Mouse (Mus musculus) kidney, postnatal 0 days (tissue): Measurements from ENCODE around the gene Rac1. TPM values are rescaled to one million over a fixed set of nuclear protein-coding genes. Genes with fewer than 3 reads are reported as not detected.
"Not testable (repeated sequence)": the region's sequence is repeated elsewhere in the genome, so short reads cannot be mapped to it uniquely, and the experiment has no call there.

Source experiments
- ATAC-seq: fragments of 200-750 bp; cut with Nextera tagmentation; replicated peaks from 2 replicates; pipeline ENCODE4 v1.8.0; 2017; ENCODE audit warnings: low read depth, moderate number of reproducible peaks, moderate TSS enrichment, moderate library complexity; ENCODE audit not compliant: low FRiP score
- DNase-seq: peaks from one replicate; pipeline ENCODE4 v3.0.0-alpha.2; 2016; ENCODE audit warnings: low spot score
- H3K27ac ChIP-seq: fragments of 300-500 bp; sonication (generic); 2 replicates; pipeline ENCODE4 v1.5.1; 2014; ENCODE audit warnings: mild to moderate bottlenecking
- H3K27me3 ChIP-seq: fragments of 300-500 bp; sonication (generic); 2 replicates; pipeline ENCODE4 v1.6.1; 2014; ENCODE audit warnings: low read length, mixed read lengths; ENCODE audit not compliant: insufficient read depth
- H3K36me3 ChIP-seq: fragments of 300-500 bp; sonication (generic); 2 replicates; pipeline ENCODE4 v1.6.1; 2014; ENCODE audit warnings: low read length, mixed read lengths; ENCODE audit not compliant: insufficient read depth
- H3K4me1 ChIP-seq: fragments of 300-500 bp; sonication (generic); replicated peaks from 2 replicates; pipeline ENCODE4 v1.6.1; 2014; ENCODE audit warnings: antibody characterized with exemption, low read length, mixed read lengths; ENCODE audit not compliant: insufficient read depth
- H3K4me2 ChIP-seq: fragments of 300-500 bp; sonication (generic); 2 replicates; pipeline ENCODE4 v1.6.1; 2014; ENCODE audit warnings: mild to moderate bottlenecking, low read length, moderate library complexity, mixed read lengths
- H3K4me3 ChIP-seq: fragments of 300-500 bp; sonication (generic); replicated peaks from 2 replicates; pipeline ENCODE4 v1.5.1; 2014; ENCODE audit warnings: low read depth, low read length
- H3K9ac ChIP-seq: fragments of 300-500 bp; sonication (generic); 2 replicates; pipeline ENCODE4 v1.6.1; 2014; ENCODE audit warnings: low read depth, low read length
- H3K9me3 ChIP-seq: fragments of 300-500 bp; sonication (generic); replicated peaks from 2 replicates; pipeline ENCODE4 v1.6.1; 2016; ENCODE audit warnings: low read length, inconsistent platforms, mixed read lengths
- CTCF ChIP-seq: IDR thresholded peaks from 2 replicates; pipeline ENCODE4 v1.5.1; 2016; ENCODE audit warnings: antibody characterized with exemption, low read depth, mild to moderate bottlenecking, moderate library complexity
- WGBS: fragments of 180-500 bp; shearing (Covaris S2); extraction: QIAGEN DNeasy Blood & Tissue Kit; methylation state at CpG from one replicate; pipeline ENCODE4 v1.1.7; 2014; 5-methylcytosine and 5-hydroxymethylcytosine counted together
- polyA plus RNA-seq: library from polyadenylated mRNA; unstranded; fragments of >200 nt; fragmentation: Nextera tagmentation; extraction: Ambion mirVana; gene quantifications from 2 replicates; pipeline ENCODE4 v1.2.1, GENCODE M21; 2015

Gene Rac1
- polyA plus RNA-seq, 1 experiment from 2014 or later, result 453 TPM

GRCm38 (mm10) chr5:143505056-143505455, 22.8 kb downstream of the Rac1 start:
- H3K27ac ChIP-seq, result no peak overlapping the region
- ATAC-seq, result no peak

DNA sequence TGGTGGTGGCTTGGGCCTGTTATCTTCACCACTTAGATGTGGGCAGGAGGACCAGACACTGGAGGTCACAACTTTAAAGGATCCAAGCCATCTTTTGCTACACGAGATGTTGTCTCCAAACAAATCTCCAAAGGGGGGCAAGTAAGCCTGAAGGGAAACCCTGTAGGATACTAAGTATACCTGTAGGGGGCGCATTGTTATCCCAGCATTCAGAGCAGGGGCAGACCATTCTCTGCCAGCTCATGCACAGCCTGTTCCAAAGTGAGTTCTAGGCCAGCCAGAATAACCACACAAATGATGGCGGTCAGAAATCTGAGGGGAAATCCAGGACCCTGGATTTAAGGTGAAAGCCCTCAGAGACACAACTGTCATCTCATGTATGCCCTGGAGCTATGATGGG, 23.4 kb downstream of the Rac1 start:
- peak; percentile 76 for DNase-seq
- ATAC-seq, result no peak
- peak; percentile 66 for TF ChIP-seq CTCF

More at GRCm38 (mm10) chr5:143505056-143505455, 22.8 kb downstream of the Rac1 start:
- TF ChIP-seq CTCF, result no peak
- Histone ChIP-seq H3K9me3 (no peaks in the 10 kb centered on the region), H3K36me3 (peaks cover 19% of the 10 kb centered on the region), H3K4me2 (no peak overlapping the region), H3K27me3 (no peaks in the 10 kb centered on the region), H3K4me1 (no peaks in the 10 kb centered on the region), H3K9ac (no peak overlapping the region), H3K4me3 (no peak overlapping the region)
- 87% methylated on average over 8 of the region's 8 CpGs for WGBS
- DNase-seq, result no peak

GRCm38 (mm10) chr5:143503740-143504139, 24.1 kb downstream of the Rac1 start:
- no peak overlapping the region for H3K4me3 ChIP-seq
- H3K9me3 ChIP-seq, result no peaks in the 10 kb centered on the region
- no peak for DNase-seq
- no peaks in the 10 kb centered on the region for H3K27me3 ChIP-seq
- H3K4me2 ChIP-seq, result no peak overlapping the region
- H3K27ac ChIP-seq, result no peak overlapping the region
- no peaks in the 10 kb centered on the region for H3K4me1 ChIP-seq
- no peak for ATAC-seq
- TF ChIP-seq CTCF, result no peak
- WGBS, result 92% methylated on average over 6 of the region's 6 CpGs
- peaks cover 17% of the 10 kb centered on the region for H3K36me3 ChIP-seq
- H3K9ac ChIP-seq, result no peak overlapping the region

More for the DNA sequence above, 23.4 kb downstream of the Rac1 start:
- no peaks in the 10 kb centered on the region for H3K4me1 ChIP-seq
- no peak overlapping the region for H3K4me2 ChIP-seq
- H3K9ac ChIP-seq, result no peak overlapping the region
- peaks cover 19% of the 10 kb centered on the region for H3K36me3 ChIP-seq
- no peaks in the 10 kb centered on the region for H3K27me3 ChIP-seq
- H3K27ac ChIP-seq, result no peak overlapping the region
- WGBS, result 73% methylated on average over 3 of the region's 3 CpGs
- no peaks in the 10 kb centered on the region for H3K9me3 ChIP-seq
- no peak overlapping the region for H3K4me3 ChIP-seq

GRCm38 (mm10) chr5:143502899-143503557, 24.8 kb downstream of the Rac1 start:
- TF ChIP-seq CTCF, result no peak
- H3K27ac ChIP-seq, result no peak overlapping the region
- ATAC-seq, result 0 out of 2 replicates have a peak, but pooled peaks have one; percentile 37
- DNase-seq, result no peak
- H3K36me3 ChIP-seq, result peaks cover 17% of the 10 kb centered on the region
- H3K4me2 ChIP-seq, result no peak overlapping the region
- no peak overlapping the region for H3K9ac ChIP-seq
- H3K4me3 ChIP-seq, result no peak overlapping the region
- H3K27me3 ChIP-seq, result no peaks in the 10 kb centered on the region
- H3K9me3 ChIP-seq, result no peaks in the 10 kb centered on the region
- H3K4me1 ChIP-seq, result no peaks in the 10 kb centered on the region
- WGBS, result 79% methylated on average over 19 of the region's 19 CpGs

- TF ChIP-seq CTCF, result no peak
- H3K27me3 ChIP-seq, result no peaks in the 10 kb centered on the region
- DNase-seq (no peak), ATAC-seq (no peak)
- H3K9ac ChIP-seq, result no peak overlapping the region
- H3K4me2 ChIP-seq, result no peak overlapping the region
- H3K4me1 ChIP-seq, result no peaks in the 10 kb centered on the region
- H3K36me3 ChIP-seq, result peaks cover 13% of the 10 kb centered on the region
- 97% methylated on average over 2 of the region's 2 CpGs for WGBS
- H3K27ac ChIP-seq, result no peak overlapping the region
- no peaks in the 10 kb centered on the region for H3K9me3 ChIP-seq
- H3K4me3 ChIP-seq, result no peak overlapping the region
These were observed 26.2 kb downstream of the Rac1 start for GRCm38 (mm10) chr5:143501649-143502048.

DNA sequence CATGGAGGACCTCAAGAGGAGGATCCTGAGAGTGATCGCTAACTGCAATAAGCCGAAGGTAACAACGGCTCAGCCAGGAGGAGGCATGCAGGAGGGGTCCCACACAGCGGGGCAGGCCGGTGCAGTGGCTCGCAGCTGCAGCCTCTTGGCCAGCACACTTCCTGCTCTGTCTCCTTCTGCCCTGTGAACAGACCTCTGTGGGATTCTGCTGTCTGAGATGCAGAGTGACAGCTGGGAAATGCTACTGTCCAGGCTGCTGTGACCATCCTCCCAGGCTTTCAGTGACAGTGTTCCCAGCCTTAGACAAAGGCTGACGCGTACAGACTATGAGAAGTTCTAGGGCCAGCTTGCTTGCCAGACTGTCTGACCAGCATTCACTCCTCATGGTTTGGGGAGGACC, 26.7 kb downstream of the Rac1 start:
- Histone ChIP-seq H3K4me3 (no peak overlapping the region), H3K9me3 (no peaks in the 10 kb centered on the region), H3K9ac (no peak overlapping the region), H3K4me1 (no peaks in the 10 kb centered on the region), H3K27me3 (no peaks in the 10 kb centered on the region), H3K36me3 (peaks cover 13% of the 10 kb centered on the region), H3K27ac (no peak overlapping the region), H3K4me2 (no peak overlapping the region)
- no peak for ATAC-seq
- DNase-seq, result no peak
- no peak for TF ChIP-seq CTCF
- 79% methylated on average over 8 of the region's 8 CpGs for WGBS

- WGBS, result 90% methylated on average over 12 of the region's 14 CpGs
- H3K9me3 ChIP-seq, H3K4me2 ChIP-seq, ATAC-seq, H3K9ac ChIP-seq, DNase-seq, H3K27me3 ChIP-seq, H3K27ac ChIP-seq, H3K4me3 ChIP-seq, H3K4me1 ChIP-seq: not testable (repeated sequence)
- H3K36me3 ChIP-seq, result peaks cover 13% of the 10 kb centered on the region
These were observed 27.1 kb downstream of the Rac1 start for GRCm38 (mm10) chr5:143500711-143501110.
